Mouse (Mus musculus): ENCODE results near the gene Bpifa2. TPM values are rescaled to one million over a fixed set of nuclear protein-coding genes. Genes with fewer than 3 reads are reported as not detected.

Gene Bpifa2
- not detected for total RNA-seq (2023)

DNA sequence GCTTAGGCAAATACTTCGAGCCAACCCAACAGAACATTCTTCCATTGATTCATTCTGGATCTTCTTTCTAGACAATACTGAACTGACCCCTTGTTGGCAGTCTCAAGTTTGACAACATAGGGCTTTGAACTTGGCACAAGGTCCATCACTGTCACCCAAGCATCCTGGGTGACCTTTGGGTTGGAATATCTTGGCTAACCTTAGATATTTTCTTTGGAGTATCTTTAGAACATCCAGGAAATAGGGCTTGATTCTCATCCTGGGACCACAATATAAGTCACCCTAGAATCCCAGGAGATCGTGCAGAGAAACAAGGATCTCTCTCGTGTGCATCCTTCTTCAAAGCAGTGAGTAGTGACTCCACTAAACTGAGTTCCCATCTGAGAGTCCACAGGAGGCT, at the start of gene Bpifa2:
TSS of gene Bpifa2 (plus strand) at position 301 of the 400 bp plus-strand sequence.

DNA sequence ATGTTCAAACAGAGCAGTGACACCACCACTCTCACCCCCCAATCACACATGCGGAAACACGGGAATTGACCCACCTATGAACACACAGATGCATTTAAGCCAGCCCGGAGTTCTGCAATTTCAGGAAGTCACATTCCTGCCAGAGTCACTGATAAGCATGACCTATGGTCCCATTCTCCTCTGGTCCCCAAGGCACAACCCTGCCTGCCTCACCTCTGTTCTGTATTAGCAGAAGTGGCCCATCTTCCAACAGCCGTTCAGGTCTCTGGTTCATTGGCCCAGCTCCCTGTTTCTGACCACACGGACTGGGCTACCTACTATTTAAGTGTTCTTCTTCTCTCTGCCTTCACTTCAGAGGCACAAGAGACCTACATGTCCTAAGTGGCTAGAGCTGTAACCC, 33.5 kb upstream of the Bpifa2 start, which contains the start of gene Bpifa6:
TSS of gene Bpifa6 (plus strand) at position 364 of the 400 bp plus-strand sequence.

Other genes with a start within 250 kb of the Bpifa2 start
- under 1 TPM in 1 of 2 experiments, not detected in 1; 0.50 TPM for gene Efcab8, start 228.3 kb upstream of the Bpifa2 start, total RNA-seq (2023)
- not detected for gene Sun5, start 137.2 kb upstream of the Bpifa2 start, total RNA-seq (2023)
- not detected for gene Bpifb2, start 133.2 kb upstream of the Bpifa2 start, total RNA-seq (2023)
- not detected for gene Bpifb6, start 107.9 kb upstream of the Bpifa2 start, total RNA-seq (2023)
- not detected for gene Bpifb3, start 90.0 kb upstream of the Bpifa2 start, total RNA-seq (2023)
- not detected for gene Bpifb4, start 70.1 kb upstream of the Bpifa2 start, total RNA-seq (2023)
- gene Bpifa6, start 33.3 kb upstream of the Bpifa2 start, total RNA-seq (2023): under 1 TPM; 0.52 to 0.88 TPM
- not detected for gene Bpifa3, start 122.1 kb downstream of the Bpifa2 start, total RNA-seq (2023)
- gene Bpifa1, start 134.6 kb downstream of the Bpifa2 start, total RNA-seq (2023): not detected
- gene Bpifa5, start 154.3 kb downstream of the Bpifa2 start, total RNA-seq (2023): not detected
- gene Bpifb1, start 182.6 kb downstream of the Bpifa2 start, total RNA-seq (2023): not detected
- gene Bpifb5, start 215.5 kb downstream of the Bpifa2 start, total RNA-seq (2023): not detected
- not detected for gene Bpifb9a, start 249.6 kb downstream of the Bpifa2 start, total RNA-seq (2023)